Mouse (Mus musculus) olfactory bulb, adult 2 months (tissue): ENCODE measurements around the gene Atp1a2.

ENCODE experiments used
- CTCF ChIP-seq: fragments of 200-500 bp; IDR thresholded peaks from 2 replicates; pipeline ENCODE4 v1.5.1; 2012; ENCODE audit warnings: low read depth, mild to moderate bottlenecking, low read length, moderate library complexity; ENCODE audit not compliant: insufficient read depth
- POLR2A ChIP-seq: fragments of 200-500 bp; IDR thresholded peaks from 2 replicates; pipeline ENCODE4 v1.6.1; 2012; ENCODE audit warnings: mild to moderate bottlenecking, low read depth, low read length, moderate library complexity; ENCODE audit not compliant: insufficient read depth

DNA sequence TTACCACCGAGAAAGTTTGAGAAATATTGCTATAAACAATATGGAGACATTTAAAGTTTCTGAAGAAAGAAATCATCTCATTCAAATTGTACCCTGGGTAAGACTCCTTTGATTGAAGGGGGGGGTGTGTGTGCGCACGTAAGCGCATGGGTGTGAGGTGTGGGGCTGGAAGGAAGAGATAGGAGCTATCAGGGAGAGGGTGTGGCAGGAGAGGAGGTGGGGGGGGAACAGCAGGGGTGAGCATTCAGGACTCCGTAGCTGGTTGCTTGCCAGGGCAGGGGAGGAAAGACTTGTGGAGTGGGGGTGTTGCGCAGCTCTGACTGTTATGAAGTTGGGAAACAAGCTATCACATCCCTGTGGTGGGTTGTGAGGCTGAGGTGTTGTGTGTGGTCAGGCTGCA lies 6.6 kb upstream of the Atp1a2 start:
- TF ChIP-seq CTCF: no peak
- TF ChIP-seq POLR2A: no peak
